Mouse (Mus musculus): ENCODE measurements around the gene Dr1.

- TF ChIP-seq CTCF (conservative IDR thresholded peaks at IDR 0.05; ENCODE audit: low read length): no peak
- no peak for TF ChIP-seq NANOG (IDR thresholded peaks at IDR 0.05; ENCODE audit: borderline replicate concordance, low read length)
These were observed 42.5 kb upstream of the Dr1 start for GRCm38 (mm10) chr5:108226159-108226558.
